Mouse (Mus musculus) megakaryocyte, embryonic 14.5 days (primary cell): ENCODE results near the gene Spag5.

Experiments
- FLI1 ChIP-seq: IDR thresholded peaks from 2 replicates; pipeline ENCODE4 v1.6.1; 2012; ENCODE audit warnings: low read length, inconsistent platforms, mixed read lengths
- GATA1 ChIP-seq: IDR thresholded peaks from 3 replicates; pipeline ENCODE4 v1.6.1; 2012; ENCODE audit warnings: mixed read lengths, low read length, inconsistent platforms, borderline replicate concordance

- TF ChIP-seq GATA1 (no peak), FLI1 (no peak)
Measured at GRCm38 (mm10) chr11:78347070-78347754, 45.9 kb downstream of the Spag5 start.
